Mouse (Mus musculus): ENCODE data around the gene Rb1. TPM values are rescaled to one million over a fixed set of nuclear protein-coding genes. Genes with fewer than 3 reads are reported as not detected.

The Rb1 gene
- polyA plus RNA-seq, 1 experiment from 2014 or later: 14.4 TPM

GRCm38 (mm10) chr14:73168605-73169004, 157.0 kb downstream of the Rb1 start:
- H3K27me3 ChIP-seq (ENCODE audit: control insufficient read depth, insufficient read depth, low read depth, low read length): no peaks in the 10 kb centered on the region
- no peak overlapping the region for H3K9ac ChIP-seq (ENCODE audit: low read length)
- H3K27ac ChIP-seq (ENCODE audit: low read length): no peak overlapping the region
- H3K9me3 ChIP-seq (ENCODE audit: control insufficient read depth, low read length): no peaks in the 10 kb centered on the region
- no peaks in the 10 kb centered on the region for H3K4me1 ChIP-seq (replicated peaks; ENCODE audit: control insufficient read depth, insufficient read depth, low read length)
- H3K36me3 ChIP-seq (ENCODE audit: control insufficient read depth, insufficient read depth, low read length): peaks cover 34% of the 10 kb centered on the region
- H3K4me3 ChIP-seq (ENCODE audit: low read length): no peak overlapping the region
- H3K4me2 ChIP-seq (ENCODE audit: low read depth, low read length): no peak overlapping the region
- WGBS: 84% methylated on average over 6 of the region's 6 CpGs
- ATAC-seq (ENCODE audit: low read depth): no peak

GRCm38 (mm10) chr14:73165136-73165535, 160.5 kb downstream of the Rb1 start:
- Histone ChIP-seq H3K4me2 (ENCODE audit: low read depth, low read length) (no peak overlapping the region), H3K27ac (ENCODE audit: low read length) (no peak overlapping the region), H3K4me1 (replicated peaks; ENCODE audit: control insufficient read depth, insufficient read depth, low read length) (no peaks in the 10 kb centered on the region), H3K9me3 (ENCODE audit: control insufficient read depth, low read length) (no peaks in the 10 kb centered on the region), H3K36me3 (ENCODE audit: control insufficient read depth, insufficient read depth, low read length) (peaks cover 31% of the 10 kb centered on the region), H3K4me3 (ENCODE audit: low read length) (no peak overlapping the region), H3K9ac (ENCODE audit: low read length) (no peak overlapping the region), H3K27me3 (ENCODE audit: control insufficient read depth, insufficient read depth, low read depth, low read length) (no peaks in the 10 kb centered on the region)
- 91% methylated on average over 6 of the region's 6 CpGs for WGBS
- ATAC-seq (ENCODE audit: low read depth): no peak

GRCm38 (mm10) chr14:73163363-73163998, 162.1 kb downstream of the Rb1 start:
- Histone ChIP-seq H3K4me2 (ENCODE audit: low read depth, low read length) (no peak overlapping the region), H3K4me1 (replicated peaks; ENCODE audit: control insufficient read depth, insufficient read depth, low read length) (no peaks in the 10 kb centered on the region), H3K9ac (ENCODE audit: low read length) (no peak overlapping the region), H3K36me3 (ENCODE audit: control insufficient read depth, insufficient read depth, low read length) (peaks cover 33% of the 10 kb centered on the region), H3K27ac (ENCODE audit: low read length) (no peak overlapping the region), H3K27me3 (ENCODE audit: control insufficient read depth, insufficient read depth, low read depth, low read length) (no peaks in the 10 kb centered on the region), H3K9me3 (ENCODE audit: control insufficient read depth, low read length) (no peaks in the 10 kb centered on the region), H3K4me3 (ENCODE audit: low read length) (no peak overlapping the region)
- ATAC-seq (ENCODE audit: low read depth): no peak
- 88% methylated on average over 10 of the region's 10 CpGs for WGBS

GRCm38 (mm10) chr14:73162192-73162800, 163.3 kb downstream of the Rb1 start:
- no peak overlapping the region for H3K9ac ChIP-seq (ENCODE audit: low read length)
- H3K36me3 ChIP-seq (ENCODE audit: control insufficient read depth, insufficient read depth, low read length): peaks cover 26% of the 10 kb centered on the region
- H3K4me2 ChIP-seq (ENCODE audit: low read depth, low read length): no peak overlapping the region
- no peaks in the 10 kb centered on the region for H3K27me3 ChIP-seq (ENCODE audit: control insufficient read depth, insufficient read depth, low read depth, low read length)
- no peak overlapping the region for H3K27ac ChIP-seq (ENCODE audit: low read length)
- WGBS: 83% methylated on average over 13 of the region's 13 CpGs
- no peaks in the 10 kb centered on the region for H3K9me3 ChIP-seq (ENCODE audit: control insufficient read depth, low read length)
- ATAC-seq (ENCODE audit: low read depth): no peak
- H3K4me3 ChIP-seq (ENCODE audit: low read length): no peak overlapping the region
- no peaks in the 10 kb centered on the region for H3K4me1 ChIP-seq (replicated peaks; ENCODE audit: control insufficient read depth, insufficient read depth, low read length)

- Histone ChIP-seq H3K27me3 (ENCODE audit: control insufficient read depth, insufficient read depth, low read depth, low read length) (no peaks in the 10 kb centered on the region), H3K9ac (ENCODE audit: low read length) (no peak overlapping the region), H3K36me3 (ENCODE audit: control insufficient read depth, insufficient read depth, low read length) (peaks cover 20% of the 10 kb centered on the region), H3K4me1 (replicated peaks; ENCODE audit: control insufficient read depth, insufficient read depth, low read length) (no peaks in the 10 kb centered on the region), H3K9me3 (ENCODE audit: control insufficient read depth, low read length) (no peaks in the 10 kb centered on the region), H3K27ac (ENCODE audit: low read length) (no peak overlapping the region), H3K4me2 (ENCODE audit: low read depth, low read length) (no peak overlapping the region), H3K4me3 (ENCODE audit: low read length) (no peak overlapping the region)
- ATAC-seq (ENCODE audit: low read depth): no peak
- WGBS: 91% methylated on average over 3 of the region's 5 CpGs
Measured at GRCm38 (mm10) chr14:73161303-73161702, 164.3 kb downstream of the Rb1 start.

GRCm38 (mm10) chr14:73148125-73148524, 177.5 kb downstream of the Rb1 start:
- H3K9ac ChIP-seq (ENCODE audit: low read length): no peak overlapping the region
- peaks cover 12% of the 10 kb centered on the region; the same call in 1 of the 2 replicates for H3K4me1 ChIP-seq (replicated peaks; ENCODE audit: control insufficient read depth, insufficient read depth, low read length)
- H3K4me2 ChIP-seq (ENCODE audit: low read depth, low read length): no peak overlapping the region
- H3K27ac ChIP-seq (ENCODE audit: low read length): no peak overlapping the region
- H3K27me3 ChIP-seq (ENCODE audit: control insufficient read depth, insufficient read depth, low read depth, low read length): no peaks in the 10 kb centered on the region
- WGBS: 75% methylated on average over 3 of the region's 3 CpGs
- no peak overlapping the region for H3K4me3 ChIP-seq (ENCODE audit: low read length)
- ATAC-seq (ENCODE audit: low read depth): no peak
- no peaks in the 10 kb centered on the region for H3K9me3 ChIP-seq (ENCODE audit: control insufficient read depth, low read length)
- H3K36me3 ChIP-seq (ENCODE audit: control insufficient read depth, insufficient read depth, low read length): peaks cover 3% of the 10 kb centered on the region; the same call in 1 of the 2 replicates

GRCm38 (mm10) chr14:73146721-73147120, 178.9 kb downstream of the Rb1 start:
- Histone ChIP-seq H3K27me3 (ENCODE audit: control insufficient read depth, insufficient read depth, low read depth, low read length) (no peaks in the 10 kb centered on the region), H3K4me1 (replicated peaks; ENCODE audit: control insufficient read depth, insufficient read depth, low read length) (peaks cover 12% of the 10 kb centered on the region; the same call in 1 of the 2 replicates), H3K9me3 (ENCODE audit: control insufficient read depth, low read length) (no peaks in the 10 kb centered on the region), H3K9ac (ENCODE audit: low read length) (no peak overlapping the region), H3K4me2 (ENCODE audit: low read depth, low read length) (no peak overlapping the region), H3K36me3 (ENCODE audit: control insufficient read depth, insufficient read depth, low read length) (peaks cover 3% of the 10 kb centered on the region; the same call in 1 of the 2 replicates), H3K27ac (ENCODE audit: low read length) (no peak overlapping the region), H3K4me3 (ENCODE audit: low read length) (no peak overlapping the region)
- no peak for ATAC-seq (ENCODE audit: low read depth)
- WGBS: 53% methylated on average over 3 of the region's 3 CpGs

GRCm38 (mm10) chr14:73145531-73145930, 180.1 kb downstream of the Rb1 start:
- Histone ChIP-seq H3K27ac (ENCODE audit: low read length) (no peak overlapping the region), H3K36me3 (ENCODE audit: control insufficient read depth, insufficient read depth, low read length) (peaks cover 3% of the 10 kb centered on the region; the same call in 1 of the 2 replicates), H3K4me1 (replicated peaks; ENCODE audit: control insufficient read depth, insufficient read depth, low read length) (peaks cover 12% of the 10 kb centered on the region; the same call in 1 of the 2 replicates), H3K27me3 (ENCODE audit: control insufficient read depth, insufficient read depth, low read depth, low read length) (no peaks in the 10 kb centered on the region), H3K9me3 (ENCODE audit: control insufficient read depth, low read length) (no peaks in the 10 kb centered on the region), H3K9ac (ENCODE audit: low read length) (no peak overlapping the region), H3K4me3 (ENCODE audit: low read length) (no peak overlapping the region), H3K4me2 (ENCODE audit: low read depth, low read length) (no peak overlapping the region)
- no peak for ATAC-seq (ENCODE audit: low read depth)
- 83% methylated on average over 4 of the region's 4 CpGs for WGBS

GRCm38 (mm10) chr14:73143710-73144420, 181.8 kb downstream of the Rb1 start:
- H3K27me3 ChIP-seq (ENCODE audit: control insufficient read depth, insufficient read depth, low read depth, low read length): no peaks in the 10 kb centered on the region
- H3K4me2 ChIP-seq (ENCODE audit: low read depth, low read length): peak overlapping the region; percentile 84
- peaks cover 12% of the 10 kb centered on the region; the same call in 1 of the 2 replicates for H3K4me1 ChIP-seq (replicated peaks; ENCODE audit: control insufficient read depth, insufficient read depth, low read length)
- peaks cover 3% of the 10 kb centered on the region; the same call in 1 of the 2 replicates for H3K36me3 ChIP-seq (ENCODE audit: control insufficient read depth, insufficient read depth, low read length)
- H3K9ac ChIP-seq (ENCODE audit: low read length): peak overlapping the region; percentile 96
- 29% methylated on average over 25 of the region's 25 CpGs for WGBS
- peak overlapping the region; percentile 80 for H3K4me3 ChIP-seq (ENCODE audit: low read length)
- peak; percentile 32; the same call in 1 of the 2 replicates for ATAC-seq (ENCODE audit: low read depth)
- H3K9me3 ChIP-seq (ENCODE audit: control insufficient read depth, low read length): no peaks in the 10 kb centered on the region
- peak overlapping the region; percentile 99 for H3K27ac ChIP-seq (ENCODE audit: low read length)

Measured in lung, embryonic 16.5 days (tissue).